Mouse (Mus musculus) olfactory bulb, adult 2 months (tissue): Measurements from ENCODE around the gene Irs3. TPM values are rescaled to one million over a fixed set of nuclear protein-coding genes. Genes with fewer than 3 reads are reported as not detected.
A peak's percentile ranks its signal among the peaks of the same experiment; 100 is the strongest.

Source experiments
- H3K27ac ChIP-seq: fragments of 200-500 bp; 2 replicates; pipeline ENCODE4 v1.5.1; 2012; ENCODE audit warnings: low read depth, low read length; ENCODE audit not compliant: insufficient read depth
- H3K4me1 ChIP-seq: fragments of 200-500 bp; 2 replicates; pipeline ENCODE4 v1.6.1; 2012; ENCODE audit warnings: low read length; ENCODE audit not compliant: control insufficient read depth, insufficient read depth
- H3K4me3 ChIP-seq: fragments of 200-500 bp; 2 replicates; pipeline ENCODE4 v1.5.1; 2012; ENCODE audit warnings: mild to moderate bottlenecking, low read depth, low read length, moderate library complexity; ENCODE audit not compliant: insufficient read depth
- CTCF ChIP-seq: fragments of 200-500 bp; IDR thresholded peaks from 2 replicates; pipeline ENCODE4 v1.5.1; 2012; ENCODE audit warnings: low read depth, mild to moderate bottlenecking, low read length, moderate library complexity; ENCODE audit not compliant: insufficient read depth
- POLR2A ChIP-seq: fragments of 200-500 bp; IDR thresholded peaks from 2 replicates; pipeline ENCODE4 v1.6.1; 2012; ENCODE audit warnings: mild to moderate bottlenecking, low read depth, low read length, moderate library complexity; ENCODE audit not compliant: insufficient read depth
- WGBS: fragments of 180-500 bp; shearing (Covaris S2); methylation state at CpG from one replicate; pipeline ENCODE4 v1.1.7; 2018; 5-methylcytosine and 5-hydroxymethylcytosine counted together
- polyA plus RNA-seq: library from polyadenylated mRNA; stranded (reverse); fragments of >200 nt; gene quantifications from 2 replicates; pipeline ENCODE4 v1.2.4, GENCODE M21; 2012; ENCODE audit warnings: low replicate concordance; ENCODE audit not compliant: missing spikeins, insufficient read depth, insufficient read length

The Irs3 gene
- polyA plus RNA-seq = not detected in 2 replicates

DNA sequence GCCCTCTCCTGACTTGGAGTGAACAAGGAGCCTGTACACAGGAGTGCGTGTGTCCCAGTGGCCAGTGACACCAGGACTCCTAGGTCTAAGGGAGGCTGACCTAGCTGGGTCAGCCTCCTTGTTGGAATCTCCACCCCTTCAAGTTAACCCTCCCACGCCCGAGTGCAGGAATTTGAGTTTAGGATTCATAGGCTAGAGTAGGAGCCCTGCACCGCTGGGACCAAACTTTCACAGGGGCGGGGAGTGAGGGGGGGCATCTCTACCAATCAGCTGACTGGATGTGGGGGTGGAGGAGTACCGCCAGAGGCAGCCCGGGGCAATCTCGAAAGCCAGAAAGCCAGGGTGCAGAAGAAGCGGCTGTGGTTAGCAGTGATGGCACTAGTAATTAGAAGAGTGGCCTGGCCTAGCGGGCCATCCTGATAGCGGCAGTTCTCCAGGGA, at the start of gene Irs3:
Gene Irs3 (minus strand): TSS at position 63 of the 440 bp plus-strand sequence.
- TF ChIP-seq POLR2A (no peak), CTCF (no peak)
- Histone ChIP-seq H3K4me3 (peak within 1 kb of the TSS; percentile 1; the same call in 1 of the 2 replicates), H3K27ac (no peak within 1 kb of the TSS), H3K4me1 (peaks cover 5% of the 10 kb centered on the region)
- WGBS = 35% methylated on average over 11 of the region's 11 CpGs

DNA sequence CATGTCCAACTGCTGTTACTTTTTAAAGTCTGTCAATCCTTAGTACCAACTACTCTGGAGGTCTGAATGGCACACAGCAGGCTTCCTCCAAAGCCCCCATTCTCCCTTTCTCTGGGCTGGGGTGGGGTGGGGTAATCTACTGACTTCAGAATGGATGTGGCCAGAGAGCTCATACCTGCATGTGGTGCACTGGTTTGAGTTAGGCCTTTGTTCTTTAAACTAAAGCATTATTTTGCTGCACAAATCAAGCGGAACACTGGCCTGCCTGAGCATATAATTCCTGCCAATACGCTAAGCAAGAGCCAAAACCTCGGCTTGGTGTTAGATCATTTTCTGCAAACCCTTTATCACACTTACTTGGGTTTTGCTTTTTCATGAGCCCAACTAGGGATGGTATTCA, 49.3 kb upstream of the Irs3 start:
- TF ChIP-seq CTCF (no peak), POLR2A (no peak)
- Histone ChIP-seq H3K4me3 (no peak overlapping the region), H3K27ac (no peak overlapping the region), H3K4me1 (no peaks in the 10 kb centered on the region)
- WGBS = 72% methylated on average over 3 of the region's 3 CpGs

DNA sequence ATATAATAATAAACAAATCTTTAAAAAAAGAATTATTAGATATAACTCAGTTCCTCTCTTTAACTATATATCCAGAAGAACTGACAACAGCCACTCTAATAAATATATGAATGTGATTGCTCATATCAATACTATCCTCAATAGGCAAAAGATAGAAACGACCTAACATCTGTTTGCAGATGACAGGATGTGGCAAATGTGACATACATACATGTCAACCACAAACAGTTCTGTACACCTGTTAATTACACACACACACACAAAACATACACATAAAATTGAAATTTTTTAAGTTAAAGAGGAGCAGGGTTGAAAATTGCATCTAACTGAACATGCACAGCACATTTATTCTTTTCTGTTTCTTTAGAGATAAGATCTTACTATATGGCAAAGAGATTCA, 46.4 kb upstream of the Irs3 start:
- Histone ChIP-seq H3K27ac (no peak overlapping the region), H3K4me1 (no peaks in the 10 kb centered on the region), H3K4me3 (no peak overlapping the region)
- 67% methylated on average over 1 of the region's 1 CpGs for WGBS
- TF ChIP-seq POLR2A (no peak), CTCF (no peak)

DNA sequence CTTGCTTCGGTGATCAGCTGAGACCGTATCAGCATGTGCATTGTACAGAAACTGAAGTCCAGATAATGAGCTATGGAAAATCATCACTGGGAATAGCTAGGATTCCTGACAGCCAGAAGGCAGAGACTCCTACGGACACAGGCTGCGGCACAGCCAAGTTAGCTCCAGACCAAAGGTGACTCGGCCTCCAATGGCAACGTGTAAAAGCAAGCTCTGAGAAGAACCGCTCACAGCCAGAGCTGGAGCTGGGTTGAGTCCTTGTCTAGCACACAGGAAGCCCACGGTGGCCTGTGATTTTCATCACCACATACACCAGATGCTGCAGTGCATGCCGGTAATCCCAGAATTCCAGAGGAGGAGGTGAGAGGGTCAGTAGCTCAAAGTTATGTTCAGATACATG, 45.0 kb upstream of the Irs3 start:
- H3K4me1 ChIP-seq = peaks cover 3% of the 10 kb centered on the region; the same call in 1 of the 2 replicates
- TF ChIP-seq POLR2A = no peak
- TF ChIP-seq CTCF = no peak
- WGBS = 77% methylated on average over 9 of the region's 9 CpGs
- no peak overlapping the region for H3K4me3 ChIP-seq
- H3K27ac ChIP-seq = no peak overlapping the region

DNA sequence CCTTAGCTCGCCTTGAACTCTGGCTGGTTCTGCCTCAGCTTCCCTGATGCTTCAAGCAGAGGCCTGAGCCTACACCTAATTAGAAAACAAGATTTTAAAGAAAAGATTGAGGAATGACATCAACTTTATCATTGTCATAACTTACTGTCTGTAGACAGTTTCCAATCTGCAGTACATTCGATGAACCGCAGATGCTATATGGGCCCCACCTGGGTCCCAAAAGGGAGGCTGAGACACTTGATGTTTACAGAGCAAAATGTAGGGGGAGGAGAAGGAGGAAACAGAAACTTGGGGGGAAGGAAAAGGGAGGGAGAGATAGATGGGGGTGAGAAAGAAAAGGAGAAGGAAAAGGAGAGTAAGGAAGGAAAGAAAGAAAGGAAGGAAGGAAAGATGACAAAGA, 44.5 kb upstream of the Irs3 start:
- TF ChIP-seq CTCF (no peak), POLR2A (no peak)
- Histone ChIP-seq H3K4me1 (peaks cover 3% of the 10 kb centered on the region; the same call in 1 of the 2 replicates), H3K27ac (no peak overlapping the region), H3K4me3 (no peak overlapping the region)
- WGBS = 93% methylated on average over 3 of the region's 3 CpGs

DNA sequence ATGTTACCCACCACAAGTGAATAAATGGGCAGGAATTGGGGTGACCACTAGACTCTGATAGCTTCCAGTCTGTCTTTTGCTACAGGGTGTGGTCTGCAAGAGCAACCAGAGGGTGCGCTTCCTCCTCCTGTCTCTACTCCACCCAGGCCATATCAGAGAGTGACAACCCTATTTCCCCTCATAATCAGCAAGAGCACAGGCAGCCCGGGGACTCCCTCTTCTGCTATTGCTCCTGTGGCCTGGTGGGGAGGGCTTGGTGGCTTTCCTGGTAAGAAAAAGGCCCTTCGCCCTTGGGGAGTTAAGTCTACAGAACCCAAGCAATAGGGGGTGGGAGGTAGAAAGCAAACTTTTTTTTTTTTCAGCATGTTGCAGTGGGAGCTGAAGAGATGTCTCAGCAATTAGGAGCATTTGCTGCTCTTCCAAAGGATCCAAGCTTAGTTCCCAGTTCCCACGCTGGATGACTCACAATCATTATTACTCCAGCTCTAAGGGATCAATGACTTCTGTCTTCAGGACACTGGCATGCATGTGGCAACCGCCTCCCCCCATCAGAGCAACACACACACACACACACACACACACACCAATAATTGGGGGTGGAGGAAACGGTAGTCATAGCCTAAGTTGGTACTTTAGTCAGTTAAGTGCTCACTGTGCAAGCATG, 40.7 kb upstream of the Irs3 start:
- 55% methylated on average over 6 of the region's 6 CpGs for WGBS
- TF ChIP-seq POLR2A (no peak), CTCF (no peak)
- H3K27ac ChIP-seq = no peak overlapping the region
- H3K4me1 ChIP-seq = peaks cover 9% of the 10 kb centered on the region
- H3K4me3 ChIP-seq = no peak overlapping the region

DNA sequence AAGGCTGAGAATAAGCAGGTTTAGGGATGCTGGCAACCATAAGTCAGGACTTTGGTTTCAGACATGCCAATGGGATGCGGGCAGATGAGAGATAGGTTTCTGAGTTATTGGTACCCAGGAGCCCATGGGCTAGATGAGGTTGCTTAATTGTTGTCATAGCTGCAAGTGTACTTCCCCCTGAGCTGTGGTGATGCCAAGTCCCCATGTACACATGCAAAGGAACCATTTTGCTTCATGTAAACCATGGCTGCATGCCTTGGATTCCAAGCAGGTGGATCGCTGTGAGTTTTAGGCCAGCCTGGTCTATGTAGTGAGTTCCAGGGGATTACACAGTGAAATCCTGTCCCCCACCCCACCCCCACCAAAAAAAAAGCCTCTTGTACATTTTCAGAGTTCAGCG, 40.1 kb upstream of the Irs3 start:
- no peak overlapping the region for H3K4me3 ChIP-seq
- no peak for TF ChIP-seq CTCF
- TF ChIP-seq POLR2A = no peak
- WGBS = 94% methylated on average over 3 of the region's 3 CpGs
- peaks cover 9% of the 10 kb centered on the region for H3K4me1 ChIP-seq
- no peak overlapping the region for H3K27ac ChIP-seq

DNA sequence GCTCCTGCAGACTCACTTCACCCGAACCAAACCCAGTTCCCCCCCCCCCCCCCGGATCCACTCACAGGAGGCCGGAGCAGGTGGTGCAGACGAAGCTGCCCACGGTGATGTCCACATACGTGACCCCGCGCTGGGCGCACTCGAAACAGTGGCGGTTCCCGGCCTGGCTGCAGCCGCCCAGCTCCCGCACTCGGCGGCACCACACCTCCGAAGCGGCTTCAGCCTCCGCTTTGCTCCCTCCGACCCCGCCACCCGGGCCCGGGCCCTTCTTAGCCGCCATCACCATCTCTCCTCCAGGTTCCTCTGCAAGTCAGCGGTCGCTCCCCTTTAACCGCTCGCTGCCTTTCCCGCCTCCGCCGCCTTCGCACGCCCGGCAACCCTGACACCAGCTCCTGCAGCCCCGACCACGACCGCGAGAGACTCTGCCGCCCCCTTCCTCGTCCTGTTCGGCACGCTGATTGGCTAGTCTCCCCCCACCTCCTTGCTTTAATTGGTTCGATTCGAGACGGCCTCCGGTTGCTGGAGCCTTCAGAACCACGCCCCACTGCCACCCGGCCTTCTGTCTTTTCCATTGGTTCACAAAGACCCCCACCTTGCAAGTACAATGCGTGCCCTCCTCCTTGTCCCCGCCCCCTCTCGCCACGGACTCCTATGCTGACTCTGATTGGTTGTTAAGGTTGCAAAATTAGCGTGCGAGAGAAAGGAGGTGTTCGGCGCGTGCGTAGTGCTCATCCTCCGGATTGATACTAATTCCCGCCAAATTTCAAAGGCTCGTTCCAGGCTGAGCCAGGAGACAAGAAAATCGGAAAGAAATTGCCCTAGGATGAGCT, 39.0 kb upstream of the Irs3 start, which contains the start of gene Agfg2:
Gene Agfg2 (minus strand): TSS at position 433 of the 830 bp plus-strand sequence.
- TF ChIP-seq CTCF (no peak), POLR2A (peak; percentile 48; the same call in 1 of the 2 replicates)
- Histone ChIP-seq H3K4me3 (peak within 1 kb of the TSS; percentile 80), H3K4me1 (peaks cover 9% of the 10 kb centered on the region), H3K27ac (peak within 1 kb of the TSS; percentile 19; the same call in 1 of the 2 replicates)
- under 1% methylated on average over 62 of the region's 62 CpGs for WGBS
